Mouse (Mus musculus): ENCODE measurements around the gene Exoc3l4. TPM values are rescaled to one million over a fixed set of nuclear protein-coding genes. Genes with fewer than 3 reads are reported as not detected.

Gene Exoc3l4
- polyA plus RNA-seq, 1 experiment = 23.2 TPM

GRCm38 (mm10) chr12:111438850-111439249, 22.0 kb downstream of the Exoc3l4 start:
- Histone ChIP-seq H3K27me3 (ENCODE audit: control insufficient read depth, insufficient read depth, insufficient read length) (no peaks in the 10 kb centered on the region), H3K4me3 (no peak overlapping the region), H3K79me2 (ENCODE audit: control insufficient read depth, insufficient read depth) (peaks cover 14% of the 10 kb centered on the region), H3ac (ENCODE audit: control insufficient read depth, insufficient read length) (no peak overlapping the region), H3K4me2 (ENCODE audit: low read depth) (no peak overlapping the region), H3K36me3 (ENCODE audit: control insufficient read depth, insufficient read depth) (no peaks in the 10 kb centered on the region)
- peak; percentile 45 for TF ChIP-seq USF1 (IDR thresholded peaks at IDR 0.05; ENCODE audit: low read depth)
- no peak for TF ChIP-seq TCF3 (IDR thresholded peaks at IDR 0.05; ENCODE audit: insufficient read length, low read depth)

DNA sequence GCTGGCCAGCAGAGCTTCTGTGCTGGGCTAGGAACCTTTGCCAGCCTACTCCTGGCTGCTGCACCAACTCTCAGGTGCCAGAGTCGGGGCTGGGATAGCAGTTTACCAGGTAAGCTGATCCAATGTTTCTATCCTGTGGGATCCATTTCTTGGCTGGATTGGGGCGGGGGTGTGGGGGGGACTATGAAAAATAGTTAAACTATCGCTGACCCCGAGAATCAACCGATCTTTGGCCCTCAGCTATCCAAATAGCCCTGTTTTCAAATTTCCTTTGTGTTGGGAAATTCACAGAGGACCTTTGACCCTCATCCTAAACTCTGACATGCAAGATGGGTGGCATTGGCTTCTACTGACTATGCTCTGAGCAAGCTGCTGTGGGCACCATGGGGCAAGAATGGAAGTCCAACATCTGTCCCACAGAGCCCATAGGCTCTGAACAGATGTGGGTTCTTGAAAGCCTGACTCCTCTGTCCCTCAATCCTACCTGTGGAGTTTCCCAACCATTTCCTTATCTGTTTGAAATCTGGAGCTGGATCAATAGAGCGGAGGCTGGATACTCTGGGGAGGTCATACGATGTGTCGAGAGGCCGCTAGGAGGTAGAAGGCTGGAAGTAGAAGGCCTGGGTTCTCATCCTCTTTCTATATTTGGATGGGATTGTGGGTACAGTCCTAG, 24.0 kb downstream of the Exoc3l4 start:
- Histone ChIP-seq H3K4me2 (ENCODE audit: low read depth) (no peak overlapping the region), H3K36me3 (ENCODE audit: control insufficient read depth, insufficient read depth) (no peaks in the 10 kb centered on the region), H3K79me2 (ENCODE audit: control insufficient read depth, insufficient read depth) (peaks cover 30% of the 10 kb centered on the region), H3K4me3 (no peak overlapping the region), H3K27me3 (ENCODE audit: control insufficient read depth, insufficient read depth, insufficient read length) (no peaks in the 10 kb centered on the region), H3ac (ENCODE audit: control insufficient read depth, insufficient read length) (no peak overlapping the region)
- no peak for TF ChIP-seq SRF (IDR thresholded peaks at IDR 0.05; ENCODE audit: control insufficient read depth, insufficient read length, low read depth)

- no peaks in the 10 kb centered on the region for H3K36me3 ChIP-seq (ENCODE audit: control insufficient read depth, insufficient read depth)
- H3K4me2 ChIP-seq (ENCODE audit: low read depth) = no peak overlapping the region
- H3K27me3 ChIP-seq (ENCODE audit: control insufficient read depth, insufficient read depth, insufficient read length) = no peaks in the 10 kb centered on the region
- TF ChIP-seq REST (IDR thresholded peaks at IDR 0.05; ENCODE audit: insufficient read depth, insufficient read length) (no peak), POLR2A (IDR thresholded peaks at IDR 0.05; ENCODE audit: insufficient read length, low read depth) (no peak), MYOD1 (IDR thresholded peaks at IDR 0.05; ENCODE audit: control insufficient read depth in 1 of 3, insufficient read length in 2 of 3, low read depth in 2 of 3) (no peak), TCF3 (IDR thresholded peaks at IDR 0.05; ENCODE audit: insufficient read length, low read depth) (no peak)
- H3K79me2 ChIP-seq (ENCODE audit: control insufficient read depth, insufficient read depth) = peaks cover 37% of the 10 kb centered on the region
- H3K4me3 ChIP-seq = no peak overlapping the region
- no peak overlapping the region for H3ac ChIP-seq (ENCODE audit: control insufficient read depth, insufficient read length)
Measured at GRCm38 (mm10) chr12:111441523-111441922, 24.7 kb downstream of the Exoc3l4 start.

DNA sequence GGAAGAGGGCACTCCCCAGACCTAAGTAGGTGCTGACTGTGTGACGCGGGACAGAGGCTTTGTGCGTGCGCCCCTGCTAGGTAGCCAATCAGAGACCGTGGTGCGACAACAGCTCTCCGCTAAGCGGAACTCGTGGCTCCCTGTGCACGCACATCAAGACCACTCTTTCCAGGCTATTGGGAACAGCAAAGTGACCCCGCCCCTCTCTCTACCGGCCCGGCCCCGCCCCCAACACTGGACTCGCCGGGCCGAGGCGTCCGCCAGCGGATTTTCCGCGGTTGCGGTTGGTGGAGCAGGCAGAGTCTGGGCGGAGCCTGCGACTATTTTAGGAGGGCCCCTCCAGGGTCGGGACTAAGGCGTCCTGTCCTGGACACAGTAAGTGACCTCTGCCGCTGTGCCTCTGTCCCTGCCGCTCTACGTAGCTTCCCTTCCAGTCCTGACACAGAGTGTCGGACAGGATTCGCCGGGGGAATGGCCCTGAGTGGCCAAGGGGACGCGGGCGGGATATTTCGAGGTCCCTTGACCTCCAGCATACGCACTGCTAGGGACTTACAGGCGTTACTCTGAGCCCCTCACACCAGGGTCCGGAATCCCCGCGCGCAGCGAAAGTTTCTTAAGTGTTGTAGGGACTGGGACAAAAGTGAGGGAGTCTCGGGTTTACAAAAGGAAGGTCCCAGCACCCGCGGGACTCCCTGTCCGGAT, 25.6 kb downstream of the Exoc3l4 start, which contains the start of gene Tnfaip2:
TSS of gene Tnfaip2 (plus strand) at position 161 of the 702 bp plus-strand sequence.
- Histone ChIP-seq H3K4me2 (ENCODE audit: low read depth) (peak within 1 kb of the TSS; percentile 84), H3K27me3 (ENCODE audit: control insufficient read depth, insufficient read depth, insufficient read length) (no peaks in the 10 kb centered on the region), H3K79me2 (ENCODE audit: control insufficient read depth, insufficient read depth) (peaks cover 46% of the 10 kb centered on the region), H3K36me3 (ENCODE audit: control insufficient read depth, insufficient read depth) (peaks cover 3% of the 10 kb centered on the region), H3K4me3 (peak within 1 kb of the TSS; percentile 99), H3ac (ENCODE audit: control insufficient read depth, insufficient read length) (peak within 1 kb of the TSS; percentile 35)
- TF ChIP-seq REST (IDR thresholded peaks at IDR 0.05; ENCODE audit: insufficient read depth, insufficient read length) (no peak), SRF (IDR thresholded peaks at IDR 0.05; ENCODE audit: control insufficient read depth, insufficient read length, low read depth) (no peak), POLR2AphosphoS2 (IDR thresholded peaks at IDR 0.05; ENCODE audit: insufficient read length, low read depth) (no peak), TCF3 (IDR thresholded peaks at IDR 0.05; ENCODE audit: insufficient read length, low read depth) (no peak), CEBPB (IDR thresholded peaks at IDR 0.05; ENCODE audit: insufficient read depth, poor library complexity, severe bottlenecking) (no peak), USF1 (IDR thresholded peaks at IDR 0.05; ENCODE audit: low read depth) (no peak), E2F4 (IDR thresholded peaks at IDR 0.05; ENCODE audit: insufficient read depth) (no peak), TCF12 (IDR thresholded peaks at IDR 0.05; ENCODE audit: insufficient read depth, poor library complexity, severe bottlenecking) (no peak), MYOG (IDR thresholded peaks at IDR 0.05; ENCODE audit: control insufficient read depth in 1 of 3, insufficient read depth in 1 of 3, insufficient read length in 2 of 3, low read depth in 2 of 3) (no peak), MAX (IDR thresholded peaks at IDR 0.05; ENCODE audit: low read depth) (no peak), POLR2A (IDR thresholded peaks at IDR 0.05; ENCODE audit: insufficient read length, low read depth) (no peak), MYOD1 (IDR thresholded peaks at IDR 0.05; ENCODE audit: control insufficient read depth in 1 of 3, insufficient read length in 2 of 3, low read depth in 2 of 3) (no peak)

- Histone ChIP-seq H3K79me2 (ENCODE audit: control insufficient read depth, insufficient read depth) (peaks cover 46% of the 10 kb centered on the region), H3K4me2 (ENCODE audit: low read depth) (peak overlapping the region; percentile 84), H3K27me3 (ENCODE audit: control insufficient read depth, insufficient read depth, insufficient read length) (no peaks in the 10 kb centered on the region), H3ac (ENCODE audit: control insufficient read depth, insufficient read length) (peak overlapping the region; percentile 35), H3K36me3 (ENCODE audit: control insufficient read depth, insufficient read depth) (peaks cover 8% of the 10 kb centered on the region), H3K4me3 (peak overlapping the region; percentile 99)
- no peak for TF ChIP-seq POLR2A (IDR thresholded peaks at IDR 0.05; ENCODE audit: insufficient read length, low read depth)
- no peak for TF ChIP-seq SRF (IDR thresholded peaks at IDR 0.05; ENCODE audit: control insufficient read depth, insufficient read length, low read depth)
- TF ChIP-seq MYOG (IDR thresholded peaks at IDR 0.05; ENCODE audit: control insufficient read depth in 1 of 3, insufficient read depth in 1 of 3, insufficient read length in 2 of 3, low read depth in 2 of 3) = no peak
- no peak for TF ChIP-seq REST (IDR thresholded peaks at IDR 0.05; ENCODE audit: insufficient read depth, insufficient read length)
- no peak for TF ChIP-seq POLR2AphosphoS2 (IDR thresholded peaks at IDR 0.05; ENCODE audit: insufficient read length, low read depth)
Measured at GRCm38 (mm10) chr12:111443011-111443870, 26.4 kb downstream of the Exoc3l4 start.
